Mouse (Mus musculus): ENCODE data around the gene Esp18. TPM values are rescaled to one million over a fixed set of nuclear protein-coding genes. Genes with fewer than 3 reads are reported as not detected.

Gene Esp18
- polyA plus RNA-seq (2017; shearing (Covaris generic)): not detected

GRCm38 (mm10) chr17:39406059-39406458 is at the start of gene Esp18:
Gene Esp18 (plus strand): TSS chr17:39406359.

Other genes starting within 250 kb of the Esp18 start
- not detected for gene Esp16, start 129.8 kb downstream of the Esp18 start, polyA plus RNA-seq (2017; shearing (Covaris generic))
- gene Esp15, start 234.6 kb downstream of the Esp18 start, polyA plus RNA-seq (2017; shearing (Covaris generic)): not detected